Mouse (Mus musculus) limb, embryonic 13.5 days (tissue): ENCODE measurements around the gene Med16. TPM values are rescaled to one million over a fixed set of nuclear protein-coding genes. Genes with fewer than 3 reads are reported as not detected.

Source experiments
- ATAC-seq: fragments of 200-750 bp; cut with Nextera tagmentation; 2 replicates; pipeline ENCODE4 v1.8.0; 2017; ENCODE audit warnings: low read depth, moderate number of reproducible peaks, moderate TSS enrichment; ENCODE audit not compliant: low FRiP score
- H3K27ac ChIP-seq: fragments of 300-500 bp; sonication (generic); 2 replicates; pipeline ENCODE4 v1.5.1; 2015; ENCODE audit warnings: inconsistent platforms, mild to moderate bottlenecking, moderate library complexity
- H3K27me3 ChIP-seq: fragments of 300-500 bp; sonication (generic); 2 replicates; pipeline ENCODE4 v1.6.1; 2015; ENCODE audit warnings: mild to moderate bottlenecking, inconsistent platforms
- H3K36me3 ChIP-seq: fragments of 300-500 bp; sonication (generic); 2 replicates; pipeline ENCODE4 v1.6.1; 2015; ENCODE audit warnings: inconsistent platforms, mild to moderate bottlenecking, moderate library complexity
- H3K4me1 ChIP-seq: fragments of 300-500 bp; sonication (generic); 2 replicates; pipeline ENCODE4 v1.6.1; 2015; ENCODE audit warnings: inconsistent platforms
- H3K4me2 ChIP-seq: fragments of 300-500 bp; sonication (generic); replicated peaks from 2 replicates; pipeline ENCODE4 v1.6.1; 2015; ENCODE audit warnings: inconsistent platforms, mild to moderate bottlenecking, moderate library complexity
- H3K4me3 ChIP-seq: fragments of 300-500 bp; sonication (generic); 2 replicates; pipeline ENCODE4 v1.5.1; 2015; ENCODE audit warnings: moderate library complexity, mild to moderate bottlenecking, inconsistent platforms
- H3K9ac ChIP-seq: fragments of 300-500 bp; sonication (generic); 2 replicates; pipeline ENCODE4 v1.6.1; 2015; ENCODE audit warnings: mild to moderate bottlenecking, inconsistent platforms
- H3K9me3 ChIP-seq: fragments of 300-500 bp; sonication (generic); 2 replicates; pipeline ENCODE4 v1.6.1; 2016; ENCODE audit warnings: inconsistent platforms
- WGBS: fragments of 180-500 bp; shearing (Covaris S2); methylation state at CpG from one replicate; pipeline ENCODE4 v1.1.7; 2015; 5-methylcytosine and 5-hydroxymethylcytosine counted together
- polyA plus RNA-seq: library from polyadenylated mRNA; unstranded; fragments of >200 nt; fragmentation: Nextera tagmentation; extraction: Ambion mirVana; gene quantifications from 2 replicates; pipeline ENCODE4 v1.2.1, GENCODE M21; 2015

Med16 gene
- polyA plus RNA-seq, 1 experiment from 2014 or later, result 44.9 TPM

DNA sequence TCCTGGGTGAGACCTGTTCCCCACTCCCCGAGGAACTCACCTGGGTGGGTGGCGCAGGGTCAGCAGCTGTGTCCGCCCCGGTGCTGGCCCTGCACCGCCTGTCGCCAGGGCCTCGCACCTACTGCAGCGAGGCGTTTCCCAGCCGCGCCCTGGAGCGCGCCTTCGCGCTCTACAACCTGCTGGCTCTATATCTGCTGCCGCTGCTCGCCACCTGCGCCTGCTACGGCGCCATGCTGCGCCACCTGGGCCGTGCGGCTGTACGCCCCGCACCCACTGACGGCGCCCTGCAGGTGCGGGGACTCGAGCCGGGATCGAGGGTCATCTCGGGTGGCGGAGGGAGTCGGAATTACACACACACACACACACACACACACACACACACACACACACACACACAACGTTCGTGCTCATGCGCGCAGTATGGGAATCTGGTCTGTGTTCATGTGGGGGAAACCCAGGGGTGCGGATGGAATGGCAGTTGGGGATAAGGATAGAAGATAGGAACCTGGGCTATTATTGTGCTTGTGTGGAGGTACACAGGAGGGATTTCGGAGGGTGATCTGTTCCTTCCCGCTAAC lies 12.3 kb upstream of the Med16 start, which contains the start of gene R3hdm4:
Gene R3hdm4 (minus strand): TSS at position 251 of the 578 bp plus-strand sequence.
- Histone ChIP-seq H3K9me3 (peaks cover 4% of the 10 kb centered on the region; the same call in 1 of the 2 replicates), H3K36me3 (no peaks in the 10 kb centered on the region), H3K4me3 (peak within 1 kb of the TSS; percentile 34), H3K27ac (no peak within 1 kb of the TSS), H3K4me2 (peak within 1 kb of the TSS; percentile 59), H3K4me1 (peaks cover 50% of the 10 kb centered on the region), H3K9ac (peak within 1 kb of the TSS; percentile 60), H3K27me3 (peaks cover 72% of the 10 kb centered on the region)
- ATAC-seq, result no peak
- 2% methylated on average over 38 of the region's 41 CpGs for WGBS

DNA sequence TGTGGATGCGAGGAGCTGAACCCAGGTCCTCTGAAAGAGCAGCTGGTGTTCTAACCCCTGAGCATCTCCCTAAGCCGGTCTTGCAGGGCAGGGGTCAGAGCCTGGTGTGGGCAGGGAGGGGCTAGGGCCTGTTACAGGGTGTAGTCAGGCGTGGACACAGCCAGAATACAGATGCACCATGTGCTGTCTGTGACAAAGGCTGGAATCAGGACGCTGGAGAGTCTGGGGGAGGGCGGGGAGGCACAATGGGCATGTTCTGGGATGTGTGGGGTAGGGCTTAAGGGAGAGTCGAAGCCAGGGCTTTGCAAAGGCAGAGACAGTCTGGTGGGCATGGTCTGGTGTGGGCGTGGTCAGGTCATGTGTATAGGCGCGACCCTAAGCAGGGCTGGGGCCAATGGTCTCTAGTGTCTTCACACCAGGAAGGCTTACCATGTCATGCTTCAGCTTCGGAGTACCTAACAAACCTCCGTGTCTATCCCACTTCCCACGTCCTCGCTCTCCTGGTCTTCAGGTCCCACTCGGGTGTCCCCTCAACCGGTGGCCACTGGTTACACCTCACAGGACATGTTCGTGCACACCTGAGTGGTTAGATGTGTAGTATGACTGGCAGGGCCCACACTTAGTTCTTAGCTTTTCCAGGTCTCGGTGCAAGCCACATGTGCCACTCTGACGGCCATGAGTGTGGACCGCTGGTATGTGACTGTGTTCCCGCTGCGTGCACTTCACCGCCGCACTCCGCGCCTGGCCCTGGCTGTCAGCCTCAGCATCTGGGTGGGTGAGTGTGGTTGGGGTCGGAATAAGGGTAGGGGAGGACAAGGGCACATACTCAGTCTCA lies 11.6 kb upstream of the Med16 start:
- 21% methylated on average over 26 of the region's 26 CpGs for WGBS
- H3K4me1 ChIP-seq, result peaks cover 51% of the 10 kb centered on the region
- peaks cover 4% of the 10 kb centered on the region; the same call in 1 of the 2 replicates for H3K9me3 ChIP-seq
- H3K4me3 ChIP-seq, result peak overlapping the region; percentile 34
- no peak overlapping the region for H3K9ac ChIP-seq
- no peak overlapping the region for H3K27ac ChIP-seq
- ATAC-seq, result no peak
- H3K27me3 ChIP-seq, result peaks cover 72% of the 10 kb centered on the region
- no peaks in the 10 kb centered on the region for H3K36me3 ChIP-seq
- peak overlapping the region; percentile 59 for H3K4me2 ChIP-seq

DNA sequence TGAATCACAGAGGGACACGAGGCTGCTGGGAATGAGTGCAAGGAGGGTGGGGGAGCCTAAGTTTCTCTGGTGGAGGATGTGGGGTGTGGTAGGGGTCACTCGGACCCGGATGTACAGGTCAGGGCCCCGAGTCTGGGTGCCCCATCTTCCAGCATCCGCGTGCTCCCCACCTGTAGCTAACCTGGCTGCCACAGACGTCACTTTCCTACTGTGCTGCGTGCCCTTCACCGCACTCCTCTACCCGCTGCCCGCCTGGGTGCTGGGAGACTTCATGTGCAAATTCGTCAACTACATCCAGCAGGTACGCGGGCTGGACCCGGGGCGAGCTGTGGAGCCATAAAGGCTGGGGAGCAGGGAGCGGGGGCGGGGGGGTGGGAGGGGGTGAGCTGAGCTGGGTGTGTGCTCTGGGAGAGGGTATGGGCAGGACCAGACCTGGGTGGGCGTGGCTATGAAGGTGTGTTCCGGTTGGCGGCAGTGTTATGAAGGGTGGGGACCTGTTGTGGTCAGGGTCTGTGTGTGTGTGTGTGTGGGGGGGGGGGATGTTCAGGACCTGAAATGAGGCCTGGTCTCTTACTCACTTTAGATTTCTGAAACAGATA lies 10.6 kb upstream of the Med16 start:
- peak overlapping the region; percentile 51 for H3K9ac ChIP-seq
- H3K36me3 ChIP-seq, result no peaks in the 10 kb centered on the region
- peaks cover 72% of the 10 kb centered on the region for H3K27me3 ChIP-seq
- H3K4me3 ChIP-seq, result peak overlapping the region; percentile 76
- WGBS, result 3% methylated on average over 21 of the region's 21 CpGs
- peak overlapping the region; percentile 51 for H3K4me2 ChIP-seq
- H3K4me1 ChIP-seq, result peaks cover 60% of the 10 kb centered on the region
- H3K27ac ChIP-seq, result no peak overlapping the region
- peaks cover 4% of the 10 kb centered on the region; the same call in 1 of the 2 replicates for H3K9me3 ChIP-seq
- ATAC-seq, result no peak

DNA sequence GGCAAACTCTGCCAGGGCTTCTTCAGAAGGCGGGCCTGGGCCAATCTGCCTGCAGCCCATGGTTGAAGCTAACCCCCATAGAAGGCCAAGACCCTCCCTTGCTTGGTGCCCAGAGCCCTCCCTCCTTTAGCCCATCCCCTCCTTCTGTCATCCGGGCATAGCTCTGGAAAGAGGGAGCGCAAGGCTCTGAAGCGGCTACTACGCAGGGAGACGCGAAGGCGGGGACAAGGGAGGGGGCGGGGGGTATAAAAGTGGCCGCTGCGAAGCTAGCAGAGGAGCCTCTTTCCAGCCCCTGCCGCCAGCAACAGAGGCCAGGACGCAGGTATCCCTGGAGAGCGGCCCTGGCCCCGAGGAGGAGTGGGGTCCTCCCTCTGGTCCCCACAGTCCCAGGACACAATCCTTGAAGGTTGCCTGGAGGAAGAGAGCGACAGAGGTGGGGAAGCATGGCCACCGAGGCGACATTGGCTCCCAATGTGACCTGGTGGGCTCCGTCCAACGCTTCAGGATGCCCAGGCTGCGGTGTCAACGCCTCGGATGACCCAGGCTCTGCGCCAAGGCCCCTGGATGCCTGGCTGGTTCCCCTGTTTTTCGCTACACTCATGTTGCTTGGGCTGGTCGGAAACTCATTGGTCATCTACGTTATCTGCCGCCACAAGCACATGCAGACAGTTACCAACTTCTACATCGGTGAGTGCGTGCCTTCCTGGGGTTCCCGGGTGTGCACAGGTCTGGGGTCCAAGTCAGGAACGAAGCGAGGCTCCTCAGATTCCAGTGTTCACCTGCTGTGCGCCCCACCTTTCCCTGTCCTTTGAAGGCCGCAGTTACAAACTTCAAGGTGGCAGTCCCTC lies 9.7 kb upstream of the Med16 start:
- Histone ChIP-seq H3K27me3 (peaks cover 63% of the 10 kb centered on the region), H3K9me3 (peaks cover 4% of the 10 kb centered on the region; the same call in 1 of the 2 replicates), H3K9ac (peak overlapping the region; percentile 50), H3K4me3 (peak overlapping the region; percentile 76), H3K27ac (no peak overlapping the region), H3K36me3 (peaks cover under 1% of the 10 kb centered on the region), H3K4me2 (peak overlapping the region; percentile 99), H3K4me1 (peaks cover 64% of the 10 kb centered on the region)
- 4% methylated on average over 35 of the region's 35 CpGs for WGBS
- no peak for ATAC-seq

DNA sequence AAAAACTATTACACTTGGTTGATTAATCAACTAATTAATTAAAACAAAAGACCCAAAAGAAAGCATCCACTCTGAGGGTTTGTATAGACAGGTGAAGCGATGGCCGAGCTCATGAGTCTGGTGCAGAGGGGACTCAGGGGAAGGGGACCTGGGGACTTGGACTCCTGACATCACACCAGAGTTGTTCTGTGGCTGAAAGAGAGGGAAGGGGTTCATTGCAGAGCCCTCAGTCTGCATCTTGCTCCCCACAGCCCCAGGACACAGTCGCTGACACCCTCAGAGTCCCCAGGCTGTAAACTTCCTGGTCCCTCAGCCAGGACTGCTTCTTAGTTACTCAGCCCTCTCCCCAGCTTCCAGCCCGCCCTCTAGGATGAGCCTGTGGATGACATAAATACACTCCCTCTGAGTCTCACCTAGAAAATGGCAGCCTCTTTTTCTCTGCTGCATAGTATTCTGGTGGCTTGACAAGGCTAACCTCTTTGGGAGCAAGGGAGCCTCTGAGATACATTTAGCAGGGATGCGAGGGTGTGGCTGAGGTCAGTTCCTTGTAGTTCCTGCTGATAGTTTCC lies 8.9 kb upstream of the Med16 start:
- Histone ChIP-seq H3K4me2 (peak overlapping the region; percentile 99), H3K9me3 (peaks cover 4% of the 10 kb centered on the region; the same call in 1 of the 2 replicates), H3K36me3 (peaks cover 9% of the 10 kb centered on the region), H3K4me3 (peak overlapping the region; percentile 76), H3K4me1 (peaks cover 64% of the 10 kb centered on the region), H3K9ac (peak overlapping the region; percentile 95), H3K27ac (no peak overlapping the region), H3K27me3 (peaks cover 55% of the 10 kb centered on the region)
- WGBS, result 68% methylated on average over 5 of the region's 5 CpGs
- ATAC-seq, result no peak

DNA sequence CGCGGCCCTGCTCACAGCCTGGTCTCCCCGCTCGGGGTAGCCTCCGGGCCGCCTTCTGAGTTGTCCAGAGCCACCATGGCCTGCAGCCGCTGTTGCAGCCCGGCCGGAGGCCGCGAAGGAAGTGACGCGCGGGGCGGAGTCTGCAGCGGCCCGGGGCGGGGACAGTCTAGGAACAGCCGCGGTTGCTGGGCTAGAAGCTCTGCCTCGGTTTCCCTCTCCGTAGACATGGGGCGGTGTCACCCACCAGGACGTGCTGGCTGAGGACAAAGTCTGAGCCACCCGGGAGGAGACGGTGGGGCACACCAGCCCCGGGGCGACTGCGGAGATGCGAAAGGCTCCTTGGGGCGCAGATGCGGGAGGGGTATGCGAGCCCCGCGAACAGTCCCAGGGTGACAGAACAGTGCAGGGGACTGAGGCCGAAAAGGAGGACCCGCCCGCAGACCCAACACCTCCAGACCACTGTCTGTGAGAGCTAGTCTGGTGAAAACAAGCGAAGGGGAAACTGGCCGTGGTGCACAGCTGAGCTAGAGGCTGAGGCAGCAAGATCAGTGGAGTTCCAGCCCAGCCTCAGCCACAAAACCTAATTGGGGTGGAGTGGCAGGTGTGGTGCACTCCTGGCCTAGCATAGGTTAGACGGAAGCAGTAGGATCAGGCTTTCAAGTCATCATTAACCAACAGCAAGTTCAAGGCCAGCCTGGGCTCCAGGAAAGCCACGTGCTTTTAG lies 8.2 kb upstream of the Med16 start, which contains the start of gene Kiss1r:
Gene Kiss1r (plus strand): TSS at position 164 of the 724 bp plus-strand sequence.
- WGBS, result 2% methylated on average over 41 of the region's 42 CpGs

DNA sequence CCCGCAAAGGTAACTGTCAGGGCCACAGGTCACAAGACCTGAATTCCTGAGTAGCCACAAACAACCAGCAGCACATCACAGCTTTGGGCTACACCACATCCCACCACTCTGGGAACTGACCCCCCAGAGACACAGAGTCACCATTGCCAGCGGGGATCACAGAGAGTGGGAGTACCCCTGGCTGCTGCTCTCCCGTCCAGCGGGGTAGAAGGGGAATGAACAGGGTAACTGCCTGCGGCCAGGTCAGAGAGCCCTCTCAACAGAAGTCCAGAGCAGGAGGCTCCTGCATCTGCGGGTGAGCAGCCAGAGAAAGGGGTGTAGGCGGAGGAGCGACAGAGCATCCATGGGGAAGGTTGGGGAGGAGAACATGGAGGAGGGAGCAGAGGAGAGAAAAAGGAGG lies 7.4 kb upstream of the Med16 start:
- no peak for ATAC-seq
- H3K9me3 ChIP-seq, result no peaks in the 10 kb centered on the region
- 4% methylated on average over 8 of the region's 8 CpGs for WGBS
- H3K4me1 ChIP-seq, result peaks cover 56% of the 10 kb centered on the region
- H3K4me3 ChIP-seq, result peak overlapping the region; percentile 76
- peaks cover 39% of the 10 kb centered on the region for H3K27me3 ChIP-seq
- H3K9ac ChIP-seq, result peak overlapping the region; percentile 95
- H3K36me3 ChIP-seq, result peaks cover 24% of the 10 kb centered on the region
- peak overlapping the region; percentile 99 for H3K4me2 ChIP-seq
- no peak overlapping the region; the same call in 1 of the 2 replicates for H3K27ac ChIP-seq

More for the DNA sequence above, 8.2 kb upstream of the Med16 start, which contains the start of gene Kiss1r:
- Histone ChIP-seq H3K27ac (peak within 1 kb of the TSS; percentile 75; the same call in 1 of the 2 replicates), H3K9me3 (no peaks in the 10 kb centered on the region), H3K4me2 (peak within 1 kb of the TSS; percentile 99), H3K4me1 (peaks cover 64% of the 10 kb centered on the region), H3K4me3 (peak within 1 kb of the TSS; percentile 76), H3K36me3 (peaks cover 16% of the 10 kb centered on the region), H3K27me3 (peaks cover 48% of the 10 kb centered on the region), H3K9ac (peak within 1 kb of the TSS; percentile 95)
- ATAC-seq, result peak; percentile 81

DNA sequence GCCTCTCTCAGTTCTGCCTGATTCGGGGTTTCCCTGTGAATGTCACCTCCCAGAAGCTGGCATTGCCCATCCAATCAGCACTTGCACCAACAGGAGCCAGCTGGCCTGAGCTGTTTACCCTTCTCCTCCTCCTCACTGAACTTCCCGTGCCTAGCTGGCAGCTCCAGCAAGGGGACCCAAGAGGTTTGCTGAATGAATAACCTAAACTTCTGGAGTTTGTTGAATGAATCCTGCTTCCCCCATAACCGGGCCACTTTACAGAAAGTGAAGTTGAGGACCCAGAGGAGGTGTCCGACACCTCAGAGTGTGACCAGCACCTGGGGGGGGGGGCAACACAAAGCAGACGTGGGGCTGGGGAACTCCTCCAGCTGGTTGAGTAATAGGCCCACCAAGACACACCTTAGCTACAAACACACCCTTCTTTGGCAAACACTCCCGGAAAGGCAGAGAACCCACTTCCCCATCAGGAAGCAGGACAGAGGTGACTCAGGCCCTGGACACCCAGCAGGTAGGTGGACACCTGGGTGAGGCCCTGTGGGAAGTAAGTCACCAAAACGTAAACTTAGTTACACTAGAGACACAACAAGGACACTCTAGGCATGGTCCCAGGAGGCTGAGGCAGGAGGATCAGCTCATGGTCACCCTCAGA lies 6.3 kb upstream of the Med16 start:
- H3K27me3 ChIP-seq, result peaks cover 29% of the 10 kb centered on the region
- 67% methylated on average over 7 of the region's 7 CpGs for WGBS
- peaks cover 48% of the 10 kb centered on the region for H3K4me1 ChIP-seq
- peak overlapping the region; percentile 76 for H3K4me3 ChIP-seq
- peak overlapping the region; percentile 99 for H3K4me2 ChIP-seq
- peak overlapping the region; percentile 95 for H3K9ac ChIP-seq
- no peak for ATAC-seq
- H3K36me3 ChIP-seq, result peaks cover 33% of the 10 kb centered on the region
- H3K9me3 ChIP-seq, result no peaks in the 10 kb centered on the region
- H3K27ac ChIP-seq, result no peak overlapping the region

DNA sequence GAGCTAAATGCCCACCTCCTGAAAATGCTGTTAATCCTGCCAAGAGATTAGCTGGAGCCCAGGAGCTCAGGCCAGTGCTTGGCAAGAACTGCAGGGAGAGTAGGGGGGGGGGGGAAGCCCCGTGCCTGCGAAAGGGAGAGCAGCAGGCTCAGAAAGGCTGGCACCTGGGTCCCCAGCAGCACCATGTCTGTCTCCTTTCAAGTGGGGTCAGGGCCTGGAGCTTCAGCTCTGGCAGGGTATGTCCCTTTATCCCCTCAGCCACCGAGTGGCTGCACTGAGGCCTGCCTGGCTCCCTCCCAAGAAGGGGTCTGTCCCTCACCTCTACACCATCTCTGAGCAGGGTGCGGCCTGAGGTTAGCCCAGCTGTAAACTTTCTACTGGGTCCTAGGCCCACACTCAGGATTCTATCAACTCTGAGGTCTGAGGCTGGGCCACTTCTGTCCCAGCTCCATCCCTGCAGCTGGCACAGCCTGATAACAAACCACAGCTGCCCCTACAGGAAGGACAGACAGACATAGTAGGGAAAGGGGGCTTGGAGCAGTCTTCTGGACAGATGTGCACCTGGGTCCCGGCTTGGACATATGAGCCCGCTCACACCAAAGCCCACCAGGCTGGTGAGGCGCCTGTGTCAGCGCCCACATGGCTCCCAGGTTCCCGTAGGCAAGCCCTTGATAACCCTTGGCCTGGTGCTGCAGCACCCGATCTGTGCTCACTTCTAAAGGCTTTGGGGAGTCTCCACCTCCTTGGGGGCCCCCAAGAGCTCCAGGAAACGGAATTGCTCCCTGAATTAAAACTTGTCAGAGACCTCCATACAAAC lies 5.6 kb upstream of the Med16 start:
- 70% methylated on average over 10 of the region's 11 CpGs for WGBS
- H3K27ac ChIP-seq, result no peak overlapping the region
- peak overlapping the region; percentile 95 for H3K9ac ChIP-seq
- H3K4me2 ChIP-seq, result peak overlapping the region; percentile 99; the same call in 1 of the 2 replicates
- peaks cover 33% of the 10 kb centered on the region for H3K36me3 ChIP-seq
- H3K27me3 ChIP-seq, result peaks cover 22% of the 10 kb centered on the region
- H3K4me3 ChIP-seq, result no peak overlapping the region
- ATAC-seq, result no peak
- no peaks in the 10 kb centered on the region for H3K9me3 ChIP-seq
- H3K4me1 ChIP-seq, result peaks cover 45% of the 10 kb centered on the region
